Mouse (Mus musculus): ENCODE results near the gene Gm9513.

Gene Gm9513

DNA sequence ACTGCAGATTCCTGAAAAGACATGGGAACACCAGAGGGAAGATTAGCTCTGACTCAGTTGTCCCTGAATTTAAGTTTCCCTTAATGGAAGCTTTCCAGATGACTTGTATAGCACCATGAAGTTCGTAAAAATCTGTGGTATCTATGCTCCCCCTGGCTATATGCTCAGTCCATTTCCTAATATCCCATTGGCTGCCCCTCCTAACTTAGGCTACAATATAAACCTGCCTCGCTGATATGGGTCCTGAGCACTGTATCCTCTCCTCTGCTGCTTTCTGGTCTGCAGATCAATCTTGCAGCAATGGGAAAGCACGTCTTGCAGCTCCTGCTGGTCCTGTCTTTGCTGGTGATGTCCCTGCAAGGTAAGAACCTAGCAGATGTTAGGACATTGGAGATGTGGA, at the start of gene Gm9513:
Gene Gm9513, plus strand, starts transcription at position 301 of the 400 bp plus-strand sequence.
- DNase-seq, result no peak

DNA sequence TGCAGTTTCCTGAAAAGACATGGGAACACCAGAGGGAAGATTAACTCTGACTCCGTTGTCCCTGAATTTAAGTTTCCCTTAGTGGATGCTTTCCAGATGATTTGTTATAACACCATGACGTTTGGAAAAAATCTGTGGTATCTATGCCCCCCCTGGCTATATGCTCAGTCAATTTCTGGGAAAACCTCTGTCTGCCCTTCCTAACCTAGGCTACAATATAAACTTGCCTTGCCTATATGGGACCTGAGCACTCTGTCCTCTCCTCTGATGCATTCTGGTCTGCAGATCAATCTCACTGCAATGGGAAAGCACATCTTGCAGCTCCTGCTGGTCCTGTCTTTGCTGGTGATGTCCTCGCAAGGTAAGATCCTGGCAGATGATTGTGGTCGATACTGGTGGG, 43.9 kb upstream of the Gm9513 start, which contains the start of gene Gm7257:
Gene Gm7257, plus strand, starts transcription at position 301 of the 400 bp plus-strand sequence.
- DNase-seq, result no peak

DNA sequence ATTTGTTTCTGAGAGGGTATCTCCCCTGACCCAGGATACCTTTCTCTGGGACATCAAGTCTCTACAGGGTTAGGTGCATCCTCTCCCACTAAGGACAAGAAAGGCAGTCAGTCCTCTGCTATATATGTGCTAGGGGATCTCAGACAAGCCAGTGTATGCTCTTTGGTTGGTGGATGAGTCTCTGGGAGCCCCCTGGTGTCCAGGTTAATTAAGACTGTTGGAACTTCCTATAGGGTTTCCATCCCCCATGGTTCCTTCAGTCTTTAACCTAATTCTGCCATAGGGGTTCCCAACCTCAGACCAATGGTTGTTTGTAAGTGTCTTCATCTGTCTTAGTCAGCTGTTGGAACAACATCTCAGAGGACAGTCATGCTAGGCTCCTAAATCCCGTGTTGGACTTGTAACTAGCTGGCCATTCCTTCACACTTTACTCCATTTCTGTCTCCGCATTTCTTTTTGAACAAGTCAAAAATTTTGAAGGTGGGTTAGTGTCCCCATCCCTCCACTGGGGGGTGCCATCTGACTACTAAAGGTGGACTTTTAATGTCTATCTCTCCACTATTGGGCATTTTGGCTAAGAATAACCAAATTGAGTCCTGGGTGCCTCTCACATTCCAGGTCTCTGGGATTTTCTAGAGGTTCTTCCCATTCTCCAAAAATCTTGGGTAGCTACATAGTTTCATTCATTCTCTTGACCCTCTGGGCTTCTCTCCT, 40.2 kb upstream of the Gm9513 start:
- no peak for DNase-seq

DNA sequence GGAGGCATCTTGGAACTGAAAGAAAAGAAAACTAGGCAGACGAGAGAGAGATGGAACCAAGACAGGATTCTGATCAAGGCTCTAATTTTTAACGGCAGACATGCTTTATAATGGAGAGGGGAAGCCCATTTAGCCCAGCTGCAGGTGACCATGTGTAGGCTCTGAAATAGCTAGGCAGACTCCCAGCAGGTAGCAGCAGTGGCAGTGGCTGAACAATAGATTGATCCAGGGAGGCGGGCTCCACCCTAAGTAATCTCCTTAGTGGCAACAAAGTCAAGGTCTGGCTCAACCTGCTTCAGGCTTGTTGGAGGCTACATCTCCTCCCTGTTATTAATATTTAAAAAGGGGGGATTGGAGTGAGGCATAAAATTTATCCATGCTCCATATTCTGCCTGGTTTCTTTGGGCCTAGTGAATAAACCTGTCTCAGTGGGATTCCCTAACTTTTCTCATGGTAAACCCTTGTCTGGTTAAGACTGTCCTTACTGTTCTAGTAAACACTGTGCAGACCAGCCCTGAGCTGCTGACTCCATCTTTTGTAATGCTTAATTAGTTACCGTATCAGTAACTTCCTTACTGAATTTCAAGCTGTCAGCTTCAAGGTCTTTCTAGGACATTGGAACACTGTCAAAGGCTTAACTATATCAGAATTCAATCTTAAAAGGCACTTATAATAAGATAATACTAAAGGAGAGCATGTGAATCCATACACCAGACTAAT, 19.2 kb downstream of the Gm9513 start:
- DNase-seq, result no peak

DNA sequence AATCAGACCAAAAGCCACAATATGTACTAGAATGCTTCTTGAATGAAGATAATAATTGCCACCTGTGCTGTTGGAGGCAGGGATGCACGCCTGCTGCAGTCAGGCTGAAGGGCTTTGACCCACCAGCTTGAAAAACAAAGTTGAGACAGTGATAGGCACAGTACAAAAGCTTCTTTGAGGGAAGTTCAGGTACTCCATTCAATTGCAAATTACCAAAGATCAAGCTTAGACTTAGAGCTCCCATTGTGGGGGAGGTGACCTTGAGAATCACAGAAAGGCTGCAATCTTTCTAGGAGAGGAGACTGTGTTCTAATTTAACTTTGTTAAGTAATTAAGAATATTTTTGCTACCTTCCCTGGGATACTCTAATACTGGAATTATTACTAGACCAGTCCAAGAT, 20.4 kb downstream of the Gm9513 start:
- DNase-seq, result no peak

DNA sequence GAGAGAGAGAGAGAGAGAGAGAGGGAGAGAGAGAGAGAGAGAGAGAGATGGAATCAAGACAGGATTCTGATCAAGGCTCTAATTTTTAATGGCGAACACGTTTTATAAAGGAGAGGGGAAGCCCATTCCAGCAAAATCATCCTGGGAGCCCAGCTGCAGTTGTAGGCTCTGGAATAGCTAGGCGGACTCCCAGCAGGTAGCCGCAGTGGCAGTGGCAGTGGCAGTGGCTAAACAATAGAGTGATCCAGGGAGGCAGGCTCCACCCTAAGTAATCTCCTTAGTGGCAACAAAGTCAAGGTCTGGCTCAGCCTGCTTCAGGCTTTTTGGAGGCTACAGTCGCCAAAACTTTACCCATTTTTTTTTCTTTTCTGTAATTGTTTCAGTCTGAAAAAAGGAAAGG, 28.8 kb downstream of the Gm9513 start:
- no peak for DNase-seq
